Mouse (Mus musculus) testis, adult 2 months (tissue): ENCODE results near the gene Abhd16b. TPM values are rescaled to one million over a fixed set of nuclear protein-coding genes. Genes with fewer than 3 reads are reported as not detected.
A peak's percentile ranks its signal among the peaks of the same experiment; 100 is the strongest.
"Not testable (repeated sequence)": the region's sequence is repeated elsewhere in the genome, so short reads cannot be mapped to it uniquely, and the experiment has no call there.

Experiments
- H3K27ac ChIP-seq: fragments of 200-500 bp; 2 replicates; pipeline ENCODE4 v1.5.1; 2012; ENCODE audit warnings: low read depth, low read length; ENCODE audit not compliant: control insufficient read depth, insufficient read depth
- H3K27me3 ChIP-seq: fragments of 200-500 bp; 2 replicates; pipeline ENCODE4 v1.6.1; 2012; ENCODE audit warnings: mild to moderate bottlenecking, low read length, moderate library complexity; ENCODE audit not compliant: control insufficient read depth, insufficient read depth
- H3K36me3 ChIP-seq: fragments of 200-500 bp; 2 replicates; pipeline ENCODE4 v1.6.1; 2012; ENCODE audit warnings: mild to moderate bottlenecking, low read length; ENCODE audit not compliant: control insufficient read depth, insufficient read depth
- H3K4me1 ChIP-seq: fragments of 200-500 bp; 2 replicates; pipeline ENCODE4 v1.6.1; 2012; ENCODE audit warnings: low read length; ENCODE audit not compliant: control insufficient read depth, insufficient read depth
- H3K4me3 ChIP-seq: fragments of 200-500 bp; 2 replicates; pipeline ENCODE4 v1.5.1; 2012; ENCODE audit warnings: low read depth, mild to moderate bottlenecking, low read length, moderate library complexity, mixed read lengths; ENCODE audit not compliant: control insufficient read depth
- CTCF ChIP-seq: fragments of 200-500 bp; IDR thresholded peaks from 2 replicates; pipeline ENCODE4 v1.5.1; 2012; ENCODE audit warnings: low read depth, mild to moderate bottlenecking, inconsistent platforms, low read length, moderate library complexity; ENCODE audit not compliant: control insufficient read depth, insufficient read depth, insufficient replicate concordance
- POLR2A ChIP-seq: fragments of 200-500 bp; IDR thresholded peaks from 2 replicates; pipeline ENCODE4 v1.6.1; 2012; ENCODE audit warnings: low read depth, mild to moderate bottlenecking, inconsistent platforms, low read length, moderate library complexity; ENCODE audit not compliant: control insufficient read depth
- polyA plus RNA-seq: library from polyadenylated mRNA; depleted of rRNA; stranded (reverse); fragments of >200 nt; gene quantifications from 2 replicates; pipeline ENCODE4 v1.2.3, GENCODE M21; 2012

Gene Abhd16b
- polyA plus RNA-seq, 1 experiment = 146 TPM

DNA sequence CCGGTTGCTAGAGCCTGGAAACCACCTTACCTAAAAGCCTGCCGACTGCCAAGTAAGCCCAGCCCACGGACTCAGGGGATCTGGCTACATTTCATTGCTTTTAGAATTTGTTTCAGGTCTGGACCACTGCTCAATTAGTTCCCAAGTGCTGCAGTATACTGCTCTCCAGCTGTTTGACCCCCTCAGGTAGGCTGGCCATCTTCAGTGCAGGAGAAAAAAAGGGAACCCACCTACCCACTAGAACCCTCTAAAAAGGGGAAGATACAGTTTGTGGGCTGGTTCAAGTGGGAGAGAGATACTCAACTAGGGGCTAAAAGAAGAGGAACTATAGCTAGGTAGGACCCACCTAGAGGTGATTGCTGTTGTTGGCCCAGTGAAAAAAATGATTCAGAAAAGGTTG lies 800 bp upstream of the Abhd16b start:
- no peak for TF ChIP-seq CTCF
- TF ChIP-seq POLR2A = no peak
- Histone ChIP-seq H3K36me3 (no peaks in the 10 kb centered on the region), H3K4me1 (peaks cover 12% of the 10 kb centered on the region), H3K27ac (no peak overlapping the region), H3K4me3 (peak overlapping the region; percentile 77), H3K27me3 (no peaks in the 10 kb centered on the region)

DNA sequence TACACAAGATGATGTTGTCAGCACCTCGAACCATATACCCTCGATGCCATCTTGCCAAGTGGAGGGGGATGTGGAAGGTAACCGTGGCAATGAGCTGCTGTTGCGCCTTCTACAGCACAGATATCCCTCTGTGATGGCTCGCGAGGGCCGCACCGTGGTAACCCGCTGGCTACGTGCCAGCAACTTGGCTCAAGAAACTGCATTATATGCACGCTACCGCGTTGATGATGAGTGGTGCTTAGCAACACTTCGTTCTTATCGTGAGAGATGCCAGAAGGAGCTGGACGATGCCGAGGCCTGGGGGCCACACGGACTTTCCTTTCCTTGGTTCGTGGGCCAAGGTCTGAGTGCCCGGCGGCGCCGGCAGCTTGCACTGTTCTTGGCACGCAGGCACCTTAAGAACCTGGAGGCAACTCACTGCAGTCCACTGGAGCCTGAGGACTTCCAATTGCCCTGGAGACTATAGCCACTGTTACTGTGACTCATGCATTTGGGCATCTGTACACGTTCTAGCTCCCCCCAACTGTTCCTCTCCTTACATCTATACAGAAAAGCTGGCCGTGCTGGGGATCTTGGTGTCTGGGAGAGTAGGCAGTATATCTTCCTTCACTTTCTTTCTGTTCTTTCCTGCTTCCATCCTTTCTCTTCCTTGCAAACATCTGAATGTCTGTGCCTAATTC lies 1.4 kb downstream of the Abhd16b start:
- H3K27ac ChIP-seq = no peak overlapping the region
- no peaks in the 10 kb centered on the region for H3K36me3 ChIP-seq
- peaks cover 15% of the 10 kb centered on the region for H3K4me1 ChIP-seq
- no peaks in the 10 kb centered on the region for H3K27me3 ChIP-seq
- peak overlapping the region; percentile 82 for H3K4me3 ChIP-seq
- no peak for TF ChIP-seq CTCF
- TF ChIP-seq POLR2A = no peak

DNA sequence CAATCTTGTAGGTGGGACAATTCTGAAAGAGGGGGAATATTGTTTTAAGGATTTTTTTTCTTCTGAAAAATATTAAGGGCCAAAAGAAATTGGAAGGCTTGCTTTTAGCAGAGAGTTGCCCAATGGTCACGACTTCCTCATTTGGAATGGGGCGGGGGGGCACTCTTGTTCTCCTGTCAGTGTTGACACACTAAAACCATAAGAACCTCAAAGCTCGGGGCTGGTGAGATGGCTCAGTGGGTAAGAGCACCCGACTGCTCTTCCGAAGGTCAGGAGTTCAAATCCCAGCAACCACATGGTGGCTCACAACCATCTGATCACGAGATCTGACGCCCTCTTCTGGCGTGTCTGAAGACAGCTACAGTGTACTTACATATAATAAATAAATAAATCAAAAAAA lies 2.8 kb downstream of the Abhd16b start:
- not testable (repeated sequence) for H3K36me3 ChIP-seq, H3K27me3 ChIP-seq, H3K27ac ChIP-seq, H3K4me3 ChIP-seq
- peaks cover 15% of the 10 kb centered on the region for H3K4me1 ChIP-seq

DNA sequence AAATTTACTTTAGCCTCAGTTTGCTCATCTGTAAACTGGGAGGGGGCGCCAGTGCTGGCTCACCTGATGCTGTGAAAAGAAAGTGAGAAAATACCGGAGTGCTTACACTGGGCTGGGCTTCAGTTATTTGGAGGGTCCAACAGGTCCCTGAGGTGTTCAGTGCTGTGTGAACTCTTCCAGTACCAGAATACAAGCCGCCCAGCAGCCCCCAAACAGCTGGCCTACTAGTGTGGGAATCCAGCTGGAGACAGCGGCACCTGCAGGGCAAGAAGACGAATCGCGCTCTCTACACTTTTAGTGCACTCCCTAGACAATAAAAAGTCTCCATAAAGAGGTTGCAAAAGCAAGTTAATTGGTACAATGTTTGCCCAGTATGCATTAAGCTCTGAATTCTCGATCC lies 3.3 kb downstream of the Abhd16b start:
- H3K4me1 ChIP-seq = peaks cover 15% of the 10 kb centered on the region
- peak overlapping the region; percentile 96 for H3K4me3 ChIP-seq
- no peaks in the 10 kb centered on the region for H3K27me3 ChIP-seq
- H3K27ac ChIP-seq = no peak overlapping the region
- no peak for TF ChIP-seq POLR2A
- TF ChIP-seq CTCF = peak; percentile 48; the same call in 1 of the 2 replicates
- no peaks in the 10 kb centered on the region for H3K36me3 ChIP-seq

DNA sequence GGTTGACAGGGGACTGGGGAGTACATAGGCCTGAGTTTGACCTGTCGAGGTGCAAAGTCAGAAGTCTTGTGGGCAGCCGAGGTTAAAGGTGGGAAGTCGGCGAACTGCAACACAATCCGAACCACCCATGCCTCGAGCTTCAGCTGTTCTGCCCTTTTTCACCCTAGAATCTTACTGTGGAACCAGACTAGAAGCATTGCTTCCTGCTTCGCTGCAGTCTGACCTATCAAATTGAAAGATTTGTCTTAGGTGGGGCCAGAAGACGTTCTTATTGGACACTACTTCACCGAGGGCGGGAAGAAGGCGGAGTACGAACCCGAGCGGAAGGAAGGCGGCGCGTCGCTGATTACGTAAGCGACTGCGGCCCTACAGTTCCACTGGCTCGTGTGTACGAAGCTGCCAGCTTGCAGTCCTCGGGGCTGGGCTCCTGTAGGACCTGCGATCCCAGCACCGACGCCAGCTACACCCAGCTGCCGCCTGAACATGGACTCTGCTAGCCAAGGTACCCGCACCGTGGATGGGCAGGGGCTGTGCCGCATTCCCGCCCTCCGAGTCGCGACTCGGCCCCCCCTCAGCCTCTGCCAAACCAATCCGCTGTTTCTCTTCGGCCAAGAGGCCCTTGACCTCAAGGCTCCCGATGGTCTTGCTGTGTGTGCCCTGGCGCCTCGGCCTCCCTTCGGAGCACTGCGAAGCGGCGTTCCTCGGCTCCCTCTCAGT lies 4.0 kb downstream of the Abhd16b start, which contains the start of gene Tpd52l2:
TSS of gene Tpd52l2 (plus strand) at position 312 of the 717 bp plus-strand sequence.
- Histone ChIP-seq H3K36me3 (no peaks in the 10 kb centered on the region), H3K27me3 (no peaks in the 10 kb centered on the region), H3K4me3 (peak within 1 kb of the TSS; percentile 96), H3K4me1 (peaks cover 12% of the 10 kb centered on the region), H3K27ac (peak within 1 kb of the TSS; percentile 88)
- TF ChIP-seq CTCF (no peak), POLR2A (peak; percentile 87)

DNA sequence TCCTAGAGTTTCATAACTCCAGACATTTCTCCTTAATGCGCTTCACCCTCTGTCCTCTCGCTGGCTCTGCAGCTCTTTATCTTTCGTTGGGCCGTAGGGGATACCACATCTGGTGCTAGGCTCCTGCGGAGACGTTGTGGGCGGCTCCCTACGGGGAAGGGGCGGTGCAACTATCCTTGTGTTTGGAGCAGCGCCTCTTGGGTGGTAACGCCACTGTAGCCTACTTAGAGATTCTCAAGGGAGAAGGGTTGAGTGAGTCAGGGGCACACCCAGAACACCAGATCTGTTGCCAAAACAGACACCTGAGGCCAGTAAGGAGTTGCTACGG lies 4.5 kb downstream of the Abhd16b start:
- Histone ChIP-seq H3K27me3 (no peaks in the 10 kb centered on the region), H3K4me1 (peaks cover 12% of the 10 kb centered on the region), H3K36me3 (no peaks in the 10 kb centered on the region), H3K27ac (peak overlapping the region; percentile 88), H3K4me3 (peak overlapping the region; percentile 96)
- TF ChIP-seq CTCF (no peak), POLR2A (no peak)

DNA sequence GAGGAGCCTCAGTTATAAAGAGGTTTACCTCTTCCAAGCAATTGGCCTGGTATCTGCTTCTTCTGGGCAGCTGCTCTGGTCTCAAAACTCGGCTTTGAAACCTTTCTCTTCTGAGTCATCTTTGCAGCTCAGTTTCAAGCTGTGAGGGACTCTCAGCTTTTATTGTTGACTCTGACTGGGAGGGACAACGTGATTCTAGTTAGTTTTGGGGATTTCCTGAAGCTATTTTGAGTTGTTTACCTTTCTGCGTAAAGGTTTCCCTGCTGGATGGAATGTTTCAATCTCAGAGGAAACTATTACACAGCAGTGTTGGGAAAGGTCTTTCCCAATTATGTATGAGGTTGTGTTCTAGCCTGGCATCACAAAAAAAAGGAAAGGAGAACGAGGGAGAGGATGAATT lies 5.6 kb downstream of the Abhd16b start:
- no peaks in the 10 kb centered on the region for H3K27me3 ChIP-seq

DNA sequence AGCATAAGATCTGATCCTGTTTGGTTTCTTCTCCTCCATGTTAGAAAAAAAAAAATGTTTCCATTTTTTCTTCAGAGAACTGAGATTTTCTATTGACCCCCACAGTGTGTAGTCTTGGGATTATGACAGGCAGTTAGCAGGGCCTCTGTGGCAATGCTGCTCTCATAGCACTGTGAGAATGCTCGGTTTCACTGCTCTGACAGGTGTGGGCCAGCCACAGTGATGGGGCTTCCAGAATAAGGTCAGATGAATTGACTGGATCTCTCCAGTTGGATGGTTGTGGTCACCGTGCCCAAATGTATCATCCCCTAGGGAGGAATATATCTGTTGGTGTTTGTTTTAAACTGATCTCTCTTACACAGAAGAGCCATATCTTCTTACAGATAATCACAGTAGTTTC lies 16.2 kb downstream of the Abhd16b start:
- H3K36me3 ChIP-seq = no peaks in the 10 kb centered on the region
- no peak overlapping the region for H3K4me3 ChIP-seq
- no peaks in the 10 kb centered on the region for H3K27me3 ChIP-seq
- H3K4me1 ChIP-seq = no peaks in the 10 kb centered on the region
- H3K27ac ChIP-seq = no peak overlapping the region
- TF ChIP-seq CTCF (no peak), POLR2A (no peak)

More for the DNA sequence above, 5.6 kb downstream of the Abhd16b start:
- Histone ChIP-seq H3K36me3 (no peaks in the 10 kb centered on the region), H3K4me3 (no peak overlapping the region), H3K4me1 (peaks cover 12% of the 10 kb centered on the region), H3K27ac (no peak overlapping the region)
- no peak for TF ChIP-seq POLR2A
- TF ChIP-seq CTCF = no peak
